Mouse (Mus musculus): ENCODE results near the gene Rtl8a.
"Not testable (repeated sequence)": the region's sequence is repeated elsewhere in the genome, so short reads cannot be mapped to it uniquely, and the experiment has no call there.

DNA sequence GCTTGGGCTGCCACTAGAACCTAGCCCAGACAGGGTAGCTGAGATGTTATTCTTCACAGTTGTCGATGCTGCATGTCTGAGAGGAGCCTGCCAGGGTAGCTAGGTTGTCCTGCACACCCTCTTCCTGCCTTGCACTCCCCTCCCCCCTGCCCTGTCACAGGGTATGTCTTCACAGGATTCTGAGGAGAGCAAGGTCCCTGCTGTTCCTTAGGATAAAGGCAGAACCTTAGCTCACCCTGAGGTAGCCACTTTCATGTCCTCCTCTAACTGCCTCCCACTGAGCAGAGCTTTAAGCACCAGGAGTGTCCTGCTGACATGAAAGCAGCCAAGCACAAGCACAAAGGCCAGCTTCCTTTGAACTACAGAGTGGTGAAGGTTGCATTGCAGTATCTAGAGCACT is 37.3 kb downstream of the Rtl8a start:
- TF ChIP-seq CTCF (IDR thresholded peaks at IDR 0.05; ENCODE audit: low read depth, low read length); POLR2A (IDR thresholded peaks at IDR 0.05; ENCODE audit: extremely low read depth, insufficient read depth, low read length): not testable (repeated sequence)

Measured in liver, adult 2 months (tissue).